Mouse (Mus musculus) brain, embryonic 18.5 days (tissue): Measurements from ENCODE around the gene Spatc1l.

Experiments
- DNase-seq: peaks from one replicate; pipeline ENCODE4 v3.0.0-alpha.2; 2012; ENCODE audit warnings: low read depth, low spot score

Gene Spatc1l

GRCm38 (mm10) chr10:76596338-76596737, 34.3 kb downstream of the Spatc1l start:
- no peak for DNase-seq

- DNase-seq: no peak
These were observed 40.6 kb downstream of the Spatc1l start for GRCm38 (mm10) chr10:76602690-76603089.

GRCm38 (mm10) chr10:76612473-76612872, 50.4 kb downstream of the Spatc1l start:
- DNase-seq: no peak
